Mouse (Mus musculus) liver, embryonic 14.5 days (tissue): ENCODE data around the gene Pfkfb4.

Experiments
- CTCF ChIP-seq: IDR thresholded peaks from 2 replicates; pipeline ENCODE4 v1.5.1; 2016; ENCODE audit warnings: antibody characterized with exemption, low read depth, control low read depth
- EP300 ChIP-seq: IDR thresholded peaks from 2 replicates; pipeline ENCODE4 v1.6.1; 2016; ENCODE audit warnings: antibody characterized with exemption, low read depth

DNA sequence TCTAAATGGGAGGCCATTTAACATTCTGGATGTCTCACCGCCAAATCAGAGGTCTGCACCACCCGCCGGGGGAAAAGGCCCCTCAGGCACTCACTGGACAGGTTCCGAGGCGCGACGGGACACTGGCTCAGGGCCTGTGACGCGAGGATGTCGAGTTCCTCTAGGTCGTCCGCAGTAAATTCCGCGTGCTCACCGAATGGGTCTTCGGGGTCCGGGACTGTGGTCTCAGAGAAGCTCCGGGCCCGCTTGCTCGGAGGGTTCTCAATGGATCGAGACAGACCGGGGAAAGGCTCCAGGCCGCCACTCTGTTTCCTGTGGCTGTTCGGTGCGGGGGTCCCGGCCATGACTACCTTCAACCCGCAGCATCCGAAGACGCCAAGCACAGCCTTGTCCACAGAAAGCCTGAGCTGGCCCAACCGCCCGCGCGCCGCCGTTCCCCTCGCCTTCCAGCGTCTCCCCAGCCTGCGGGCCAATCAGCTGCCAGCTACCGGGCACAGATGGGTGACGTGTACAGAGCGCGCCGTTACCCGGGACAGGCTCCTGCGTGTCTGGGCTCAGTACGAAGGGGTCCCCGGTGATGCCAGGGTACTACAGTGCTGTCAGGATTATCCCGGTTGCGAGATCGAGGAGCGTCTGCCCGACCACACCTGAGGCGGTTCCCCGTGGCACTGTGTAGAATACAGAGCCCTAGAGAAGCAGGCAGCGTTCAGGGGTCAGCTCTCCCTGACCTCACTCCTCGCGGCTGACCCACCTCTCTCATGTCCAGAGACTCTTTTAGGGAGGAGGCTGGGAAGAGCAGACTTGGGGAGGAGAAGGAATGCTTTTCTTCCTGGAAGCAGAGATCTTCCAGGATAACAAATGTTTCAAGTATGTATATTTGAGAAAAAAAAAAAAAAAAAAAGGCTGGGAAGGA is 82.3 kb downstream of the Pfkfb4 start, which contains the start of gene Atrip:
- TF ChIP-seq EP300 (no peak), CTCF (no peak)
